Mouse (Mus musculus) lung, postnatal 0 days (tissue): Measurements from ENCODE around the gene Dlg4. TPM values are rescaled to one million over a fixed set of nuclear protein-coding genes. Genes with fewer than 3 reads are reported as not detected.
A peak's percentile ranks its signal among the peaks of the same experiment; 100 is the strongest.

Source experiments
- ATAC-seq: fragments of 200-750 bp; cut with Nextera tagmentation; 2 replicates; pipeline ENCODE4 v1.8.0; 2017; ENCODE audit warnings: moderate library complexity
- DNase-seq: peaks from one replicate; pipeline ENCODE4 v3.0.0-alpha.2; 2016; ENCODE audit warnings: low spot score
- H3K27ac ChIP-seq: fragments of 300-500 bp; sonication (generic); 2 replicates; pipeline ENCODE4 v1.5.1; 2014; ENCODE audit warnings: antibody characterized with exemption, mild to moderate bottlenecking, low read length, mixed read lengths
- H3K27me3 ChIP-seq: fragments of 300-500 bp; sonication (generic); replicated peaks from 2 replicates; pipeline ENCODE4 v1.6.1; 2014; ENCODE audit warnings: low read length, mixed read lengths; ENCODE audit not compliant: insufficient read depth
- H3K36me3 ChIP-seq: fragments of 300-500 bp; sonication (generic); 2 replicates; pipeline ENCODE4 v1.6.1; 2014; ENCODE audit warnings: low read length, mixed read lengths; ENCODE audit not compliant: insufficient read depth
- H3K4me1 ChIP-seq: fragments of 300-500 bp; sonication (generic); 2 replicates; pipeline ENCODE4 v1.6.1; 2014; ENCODE audit warnings: antibody characterized with exemption, low read depth, low read length, mixed read lengths; ENCODE audit not compliant: insufficient read depth
- H3K4me2 ChIP-seq: fragments of 300-500 bp; sonication (generic); replicated peaks from 2 replicates; pipeline ENCODE4 v1.6.1; 2014; ENCODE audit warnings: low read depth, mild to moderate bottlenecking, low read length, moderate library complexity, mixed read lengths
- H3K4me3 ChIP-seq: fragments of 300-500 bp; sonication (generic); 2 replicates; pipeline ENCODE4 v1.5.1; 2014; ENCODE audit warnings: low read depth, low read length
- H3K9ac ChIP-seq: fragments of 300-500 bp; sonication (generic); replicated peaks from 2 replicates; pipeline ENCODE4 v1.6.1; 2014; ENCODE audit warnings: low read depth, mild to moderate bottlenecking
- H3K9me3 ChIP-seq: fragments of 300-500 bp; sonication (generic); 2 replicates; pipeline ENCODE4 v1.6.1; 2016; ENCODE audit warnings: low read length, mixed read lengths
- CTCF ChIP-seq: IDR thresholded peaks from 2 replicates; pipeline ENCODE4 v1.5.1; 2016; ENCODE audit warnings: antibody characterized with exemption, mild to moderate bottlenecking
- EP300 ChIP-seq: IDR thresholded peaks from 2 replicates; pipeline ENCODE4 v1.6.1; 2016; ENCODE audit warnings: antibody characterized with exemption, mild to moderate bottlenecking, control low read depth
- WGBS: fragments of 180-500 bp; shearing (Covaris S2); extraction: QIAGEN DNeasy Blood & Tissue Kit; methylation state at CpG from one replicate; pipeline ENCODE4 v1.1.7; 2014; 5-methylcytosine and 5-hydroxymethylcytosine counted together
- polyA plus RNA-seq: library from polyadenylated mRNA; unstranded; fragments of >200 nt; fragmentation: Nextera tagmentation; extraction: Ambion mirVana; gene quantifications from 2 replicates; pipeline ENCODE4 v1.2.1, GENCODE M21; 2015

Dlg4 gene
- polyA plus RNA-seq, 1 experiment from 2014 or later, result 2.0 TPM

- no peak for ATAC-seq
- Histone ChIP-seq H3K9ac (no peak overlapping the region), H3K4me3 (no peak overlapping the region), H3K36me3 (no peaks in the 10 kb centered on the region), H3K27ac (no peak overlapping the region), H3K9me3 (no peaks in the 10 kb centered on the region), H3K4me1 (no peaks in the 10 kb centered on the region), H3K27me3 (no peaks in the 10 kb centered on the region), H3K4me2 (no peak overlapping the region)
- WGBS, result 62% methylated on average over 6 of the region's 6 CpGs
- DNase-seq, result no peak
- TF ChIP-seq CTCF (no peak), EP300 (no peak)
Measured at GRCm38 (mm10) chr11:70075581-70075980, 58.8 kb downstream of the Dlg4 start.

DNA sequence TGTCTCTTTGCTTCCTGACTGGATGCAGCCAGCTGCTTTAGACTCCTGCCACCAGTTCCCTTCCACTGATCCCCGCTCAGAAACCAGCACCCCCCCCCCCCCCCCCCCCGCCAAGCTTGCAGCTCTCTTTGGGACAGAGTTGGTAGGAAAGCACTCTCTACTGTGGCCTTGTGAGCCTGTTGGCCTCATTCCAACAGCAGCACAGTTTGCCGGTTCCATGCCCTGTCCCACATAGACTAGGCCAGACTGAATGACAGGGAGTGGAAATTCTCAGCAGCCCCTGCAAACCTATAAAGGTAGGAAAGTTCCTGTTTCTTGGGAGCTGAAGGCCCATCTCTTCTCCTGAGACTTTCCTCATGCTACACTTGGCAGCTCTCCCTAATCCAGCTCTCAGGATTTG is 60.7 kb downstream of the Dlg4 start:
- ATAC-seq (no peak), DNase-seq (peak; percentile 21)
- WGBS, result 23% methylated on average over 2 of the region's 3 CpGs

DNA sequence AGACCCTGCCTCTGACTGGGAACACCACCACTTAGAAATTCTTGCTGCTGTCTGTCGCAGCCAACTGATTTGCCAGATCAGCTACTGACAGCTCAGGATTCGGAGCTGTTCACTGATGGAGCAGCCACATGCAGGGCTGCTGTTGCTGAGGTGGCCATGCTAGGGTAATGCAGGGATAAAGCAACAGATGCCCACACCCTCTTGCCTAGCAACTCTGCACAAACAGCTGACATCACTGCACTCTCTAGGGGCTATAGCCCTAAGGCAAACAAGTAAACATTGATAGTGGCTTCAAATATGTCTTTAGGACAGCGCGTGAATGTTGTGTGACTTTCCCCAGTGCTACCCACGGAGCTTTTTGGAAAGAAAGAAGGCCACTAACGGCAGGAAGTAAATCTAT is 62.4 kb downstream of the Dlg4 start:
- H3K9me3 ChIP-seq, result no peaks in the 10 kb centered on the region
- no peaks in the 10 kb centered on the region for H3K36me3 ChIP-seq
- H3K27me3 ChIP-seq, result no peaks in the 10 kb centered on the region
- no peak overlapping the region for H3K4me3 ChIP-seq
- no peak overlapping the region for H3K27ac ChIP-seq
- H3K4me1 ChIP-seq, result no peaks in the 10 kb centered on the region
- H3K9ac ChIP-seq, result no peak overlapping the region
- WGBS, result 34% methylated on average over 6 of the region's 6 CpGs
- no peak overlapping the region for H3K4me2 ChIP-seq
- TF ChIP-seq CTCF (no peak), EP300 (no peak)
- no peak for DNase-seq
- ATAC-seq, result no peak

More for the DNA sequence above, 60.7 kb downstream of the Dlg4 start:
- Histone ChIP-seq H3K9ac (no peak overlapping the region), H3K4me1 (no peaks in the 10 kb centered on the region), H3K4me2 (no peak overlapping the region), H3K9me3 (no peaks in the 10 kb centered on the region), H3K4me3 (no peak overlapping the region), H3K27ac (no peak overlapping the region), H3K36me3 (no peaks in the 10 kb centered on the region), H3K27me3 (no peaks in the 10 kb centered on the region)
- TF ChIP-seq EP300, result no peak
- TF ChIP-seq CTCF, result no peak

DNA sequence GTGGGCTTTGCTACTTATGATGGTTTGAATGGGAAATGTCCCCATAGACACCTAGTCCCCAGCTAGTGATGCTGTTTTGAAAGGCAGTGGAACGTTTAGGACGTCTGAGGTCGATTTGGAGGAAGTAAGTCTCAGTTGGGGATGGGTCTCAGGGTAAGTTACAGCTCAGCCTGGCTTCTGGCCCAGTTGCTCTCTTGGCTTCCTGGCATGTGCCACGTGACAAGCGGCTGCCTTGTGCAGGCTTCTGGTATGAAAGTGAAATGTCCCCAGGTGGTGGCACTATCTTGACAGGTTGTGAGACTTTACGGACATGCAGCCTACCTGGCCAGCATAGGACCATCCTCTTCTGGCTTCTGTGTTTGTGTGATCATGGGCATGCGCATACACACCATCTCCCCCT is 63.2 kb downstream of the Dlg4 start:
- ATAC-seq (no peak), DNase-seq (peak; percentile 15)
- Histone ChIP-seq H3K4me2 (no peak overlapping the region), H3K27me3 (no peaks in the 10 kb centered on the region), H3K27ac (no peak overlapping the region), H3K4me1 (no peaks in the 10 kb centered on the region), H3K9ac (no peak overlapping the region), H3K36me3 (no peaks in the 10 kb centered on the region), H3K9me3 (no peaks in the 10 kb centered on the region), H3K4me3 (no peak overlapping the region)
- TF ChIP-seq EP300 (no peak), CTCF (no peak)
- WGBS, result 43% methylated on average over 7 of the region's 7 CpGs

DNA sequence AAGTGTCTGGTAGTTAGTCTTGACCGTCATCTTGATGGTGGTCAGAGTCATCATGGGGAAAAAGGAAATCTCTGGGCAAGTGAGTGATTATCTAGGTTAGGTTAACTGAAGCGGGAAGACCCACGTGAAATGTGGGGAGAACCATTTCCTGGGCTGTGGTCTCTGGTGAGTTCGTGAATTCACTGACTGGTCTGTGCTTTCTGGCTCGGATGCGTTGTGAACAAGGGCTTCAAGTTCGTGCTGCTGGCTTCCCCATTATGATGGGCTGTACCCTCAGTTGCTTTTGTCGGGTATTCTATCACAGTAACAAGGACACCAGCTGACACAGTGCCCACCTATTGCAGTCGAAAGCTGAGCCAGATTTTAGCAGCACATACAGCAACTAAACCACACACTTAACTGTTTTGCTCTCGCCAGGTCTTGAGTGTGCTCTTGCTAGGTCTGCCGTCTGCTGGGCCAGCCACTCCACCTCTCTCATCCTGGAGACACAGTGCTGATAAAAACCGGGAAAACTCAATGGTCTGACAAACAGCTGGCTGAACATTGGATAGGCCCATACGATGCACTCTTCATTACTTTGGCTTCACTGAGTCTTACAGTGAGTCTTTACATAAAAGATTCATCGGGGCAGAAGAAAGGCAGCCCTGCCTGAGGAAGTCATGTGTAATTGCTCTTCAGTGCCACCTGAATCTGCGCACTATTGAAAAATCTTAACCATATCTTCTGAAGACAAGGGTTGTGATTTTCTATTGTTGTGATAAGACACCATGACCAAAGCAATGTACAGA is 64.3 kb downstream of the Dlg4 start:
- Histone ChIP-seq H3K27ac (no peak overlapping the region), H3K4me1 (no peaks in the 10 kb centered on the region), H3K9ac (no peak overlapping the region), H3K4me2 (no peak overlapping the region), H3K27me3 (no peaks in the 10 kb centered on the region), H3K4me3 (no peak overlapping the region), H3K9me3 (no peaks in the 10 kb centered on the region), H3K36me3 (no peaks in the 10 kb centered on the region)
- 77% methylated on average over 15 of the region's 15 CpGs for WGBS
- no peak for DNase-seq
- TF ChIP-seq CTCF (no peak), EP300 (no peak)
- ATAC-seq, result no peak

- Histone ChIP-seq H3K9me3 (no peaks in the 10 kb centered on the region), H3K36me3 (no peaks in the 10 kb centered on the region), H3K4me2 (no peak overlapping the region), H3K27me3 (no peaks in the 10 kb centered on the region), H3K27ac (no peak overlapping the region), H3K9ac (no peak overlapping the region), H3K4me3 (no peak overlapping the region), H3K4me1 (no peaks in the 10 kb centered on the region)
- ATAC-seq (no peak), DNase-seq (peak; percentile 50)
- TF ChIP-seq EP300 (no peak), CTCF (no peak)
- 72% methylated on average over 8 of the region's 8 CpGs for WGBS
Measured at GRCm38 (mm10) chr11:70084563-70084962, 67.8 kb downstream of the Dlg4 start.
